Mouse (Mus musculus): ENCODE results near the gene Trpm7. TPM values are rescaled to one million over a fixed set of nuclear protein-coding genes. Genes with fewer than 3 reads are reported as not detected.

Gene Trpm7
- polyA plus RNA-seq, 1 experiment = 0.11 TPM

GRCm38 (mm10) chr2:126865026-126865425 is 11.0 kb downstream of the Trpm7 start:
- TF ChIP-seq GATA1 (IDR thresholded peaks at IDR 0.05; ENCODE audit: low read length) (no peak), TAL1 (IDR thresholded peaks at IDR 0.05; ENCODE audit: low read length) (no peak)
- Histone ChIP-seq H3K4me1 (ENCODE audit: control insufficient read depth) (peaks cover 22% of the 10 kb centered on the region), H3K9me3 (ENCODE audit: control insufficient read depth, low read length) (no peaks in the 10 kb centered on the region), H3K4me3 (replicated peaks) (no peak overlapping the region), H3K36me3 (ENCODE audit: control insufficient read depth) (peaks cover 6% of the 10 kb centered on the region), H3K27me3 (ENCODE audit: control insufficient read depth) (no peaks in the 10 kb centered on the region)

- peaks cover 69% of the 10 kb centered on the region for H3K36me3 ChIP-seq (ENCODE audit: control insufficient read depth)
- no peaks in the 10 kb centered on the region; the same call in 1 of the 2 replicates for H3K4me1 ChIP-seq (ENCODE audit: control insufficient read depth)
- no peak overlapping the region for H3K4me3 ChIP-seq (replicated peaks)
- no peak for TF ChIP-seq GATA1 (IDR thresholded peaks at IDR 0.05; ENCODE audit: low read length)
- TF ChIP-seq TAL1 (IDR thresholded peaks at IDR 0.05; ENCODE audit: low read length) = no peak
- H3K9me3 ChIP-seq (ENCODE audit: control insufficient read depth, low read length) = no peaks in the 10 kb centered on the region
- H3K27me3 ChIP-seq (ENCODE audit: control insufficient read depth) = no peaks in the 10 kb centered on the region
Observed at GRCm38 (mm10) chr2:126844751-126845150, 31.3 kb downstream of the Trpm7 start.

GRCm38 (mm10) chr2:126838848-126839247 is 37.2 kb downstream of the Trpm7 start:
- no peaks in the 10 kb centered on the region for H3K27me3 ChIP-seq (ENCODE audit: control insufficient read depth)
- no peaks in the 10 kb centered on the region for H3K4me1 ChIP-seq (ENCODE audit: control insufficient read depth)
- H3K9me3 ChIP-seq (ENCODE audit: control insufficient read depth, low read length) = no peaks in the 10 kb centered on the region
- H3K4me3 ChIP-seq (replicated peaks) = no peak overlapping the region
- peaks cover 80% of the 10 kb centered on the region for H3K36me3 ChIP-seq (ENCODE audit: control insufficient read depth)
- no peak for TF ChIP-seq GATA1 (IDR thresholded peaks at IDR 0.05; ENCODE audit: low read length)
- TF ChIP-seq TAL1 (IDR thresholded peaks at IDR 0.05; ENCODE audit: low read length) = no peak

GRCm38 (mm10) chr2:126817414-126817813 is 58.6 kb downstream of the Trpm7 start:
- TF ChIP-seq GATA1 (IDR thresholded peaks at IDR 0.05; ENCODE audit: low read length) (no peak), TAL1 (IDR thresholded peaks at IDR 0.05; ENCODE audit: low read length) (no peak)
- no peak overlapping the region for H3K4me3 ChIP-seq (replicated peaks)
- peaks cover 71% of the 10 kb centered on the region for H3K36me3 ChIP-seq (ENCODE audit: control insufficient read depth)
- H3K9me3 ChIP-seq (ENCODE audit: control insufficient read depth, low read length) = no peaks in the 10 kb centered on the region
- H3K27me3 ChIP-seq (ENCODE audit: control insufficient read depth) = no peaks in the 10 kb centered on the region
- H3K4me1 ChIP-seq (ENCODE audit: control insufficient read depth) = peaks cover 44% of the 10 kb centered on the region

- no peak overlapping the region for H3K4me3 ChIP-seq (replicated peaks)
- peaks cover 74% of the 10 kb centered on the region for H3K36me3 ChIP-seq (ENCODE audit: control insufficient read depth)
- H3K27me3 ChIP-seq (ENCODE audit: control insufficient read depth) = no peaks in the 10 kb centered on the region
- peaks cover 44% of the 10 kb centered on the region for H3K4me1 ChIP-seq (ENCODE audit: control insufficient read depth)
- H3K9me3 ChIP-seq (ENCODE audit: control insufficient read depth, low read length) = no peaks in the 10 kb centered on the region
- peak; percentile 76 for TF ChIP-seq TAL1 (IDR thresholded peaks at IDR 0.05; ENCODE audit: low read length)
- peak; percentile 44 for TF ChIP-seq GATA1 (IDR thresholded peaks at IDR 0.05; ENCODE audit: low read length)
Observed at GRCm38 (mm10) chr2:126816644-126817347, 59.2 kb downstream of the Trpm7 start.

- Histone ChIP-seq H3K4me1 (ENCODE audit: control insufficient read depth) (peaks cover 44% of the 10 kb centered on the region), H3K27me3 (ENCODE audit: control insufficient read depth) (no peaks in the 10 kb centered on the region), H3K4me3 (replicated peaks) (no peak overlapping the region), H3K9me3 (ENCODE audit: control insufficient read depth, low read length) (no peaks in the 10 kb centered on the region), H3K36me3 (ENCODE audit: control insufficient read depth) (peaks cover 76% of the 10 kb centered on the region)
- TF ChIP-seq GATA1 (IDR thresholded peaks at IDR 0.05; ENCODE audit: low read length) (no peak), TAL1 (IDR thresholded peaks at IDR 0.05; ENCODE audit: low read length) (no peak)
Observed at GRCm38 (mm10) chr2:126815822-126816221, 60.2 kb downstream of the Trpm7 start.

- H3K9me3 ChIP-seq (ENCODE audit: control insufficient read depth, low read length) = no peaks in the 10 kb centered on the region
- H3K4me3 ChIP-seq (replicated peaks) = no peak overlapping the region
- TF ChIP-seq GATA1 (IDR thresholded peaks at IDR 0.05; ENCODE audit: low read length) (no peak), TAL1 (IDR thresholded peaks at IDR 0.05; ENCODE audit: low read length) (no peak)
- peaks cover 84% of the 10 kb centered on the region for H3K36me3 ChIP-seq (ENCODE audit: control insufficient read depth)
- H3K4me1 ChIP-seq (ENCODE audit: control insufficient read depth) = peaks cover 5% of the 10 kb centered on the region
- no peaks in the 10 kb centered on the region for H3K27me3 ChIP-seq (ENCODE audit: control insufficient read depth)
Observed at GRCm38 (mm10) chr2:126801980-126802379, 74.0 kb downstream of the Trpm7 start.

- TF ChIP-seq TAL1 (IDR thresholded peaks at IDR 0.05; ENCODE audit: low read length) (no peak), GATA1 (IDR thresholded peaks at IDR 0.05; ENCODE audit: low read length) (no peak)
- Histone ChIP-seq H3K4me1 (ENCODE audit: control insufficient read depth) (peaks cover 5% of the 10 kb centered on the region), H3K4me3 (replicated peaks) (no peak overlapping the region), H3K9me3 (ENCODE audit: control insufficient read depth, low read length) (no peaks in the 10 kb centered on the region), H3K27me3 (ENCODE audit: control insufficient read depth) (no peaks in the 10 kb centered on the region), H3K36me3 (ENCODE audit: control insufficient read depth) (peaks cover 90% of the 10 kb centered on the region)
Observed at GRCm38 (mm10) chr2:126798455-126798854, 77.6 kb downstream of the Trpm7 start.

- Histone ChIP-seq H3K4me1 (ENCODE audit: control insufficient read depth) (no peaks in the 10 kb centered on the region), H3K27me3 (ENCODE audit: control insufficient read depth) (no peaks in the 10 kb centered on the region), H3K9me3 (ENCODE audit: control insufficient read depth, low read length) (no peaks in the 10 kb centered on the region), H3K36me3 (ENCODE audit: control insufficient read depth) (peaks cover 94% of the 10 kb centered on the region), H3K4me3 (replicated peaks) (no peak overlapping the region)
- TF ChIP-seq TAL1 (IDR thresholded peaks at IDR 0.05; ENCODE audit: low read length) = no peak
- TF ChIP-seq GATA1 (IDR thresholded peaks at IDR 0.05; ENCODE audit: low read length) = no peak
Observed at GRCm38 (mm10) chr2:126795708-126796107, 80.3 kb downstream of the Trpm7 start.

Data from erythroblast, embryonic 14.5 days (primary cell).